Mouse (Mus musculus) adipocyte (in vitro differentiated cells): Measurements from ENCODE around the gene Wfdc3.

ENCODE experiments used
- DNase-seq: peaks from one replicate; pipeline ENCODE4 v3.0.0-alpha.2; 2016; ENCODE audit warnings: low spot score

The Wfdc3 gene

DNA sequence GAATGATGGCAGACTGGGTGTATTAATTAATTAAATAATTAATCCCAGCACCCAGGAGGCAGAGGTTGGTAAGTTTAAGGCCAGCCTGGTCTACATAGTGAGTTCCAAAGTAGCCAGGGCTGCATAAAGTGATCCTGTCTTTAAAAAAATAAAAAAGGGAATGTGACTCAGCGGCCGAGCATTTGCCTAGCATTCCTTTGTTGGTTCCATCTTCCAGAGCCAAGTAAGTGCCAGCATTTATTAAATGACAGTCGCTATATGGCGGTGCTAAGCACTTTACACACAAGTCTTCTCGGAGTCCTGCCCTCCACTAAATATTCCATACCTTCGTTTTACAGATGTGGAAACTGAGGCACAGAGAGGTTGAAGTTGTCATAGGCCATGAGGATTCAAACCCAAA is 30.4 kb upstream of the Wfdc3 start:
- DNase-seq = no peak

DNA sequence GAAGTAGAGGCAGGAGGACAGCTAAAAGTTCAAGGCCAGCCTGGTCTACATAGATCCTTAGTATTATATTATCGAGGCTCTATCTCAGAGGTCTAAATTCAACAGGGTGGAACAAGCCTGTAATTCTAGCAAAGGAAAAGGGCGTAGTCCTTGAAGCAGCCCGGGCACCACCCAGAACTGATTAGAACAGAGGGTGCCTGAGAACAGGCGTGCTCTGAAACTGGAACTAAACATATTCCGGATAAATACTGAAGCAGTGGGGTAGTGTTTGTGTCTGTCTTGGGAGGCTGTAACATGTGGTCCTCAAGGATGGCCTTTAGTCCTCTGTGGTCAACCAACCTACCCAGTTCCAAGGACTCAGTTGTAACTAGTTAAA is 28.2 kb upstream of the Wfdc3 start:
- no peak for DNase-seq

- DNase-seq = no peak
Measured at GRCm38 (mm10) chr2:164773229-164773988, 27.7 kb upstream of the Wfdc3 start.

DNA sequence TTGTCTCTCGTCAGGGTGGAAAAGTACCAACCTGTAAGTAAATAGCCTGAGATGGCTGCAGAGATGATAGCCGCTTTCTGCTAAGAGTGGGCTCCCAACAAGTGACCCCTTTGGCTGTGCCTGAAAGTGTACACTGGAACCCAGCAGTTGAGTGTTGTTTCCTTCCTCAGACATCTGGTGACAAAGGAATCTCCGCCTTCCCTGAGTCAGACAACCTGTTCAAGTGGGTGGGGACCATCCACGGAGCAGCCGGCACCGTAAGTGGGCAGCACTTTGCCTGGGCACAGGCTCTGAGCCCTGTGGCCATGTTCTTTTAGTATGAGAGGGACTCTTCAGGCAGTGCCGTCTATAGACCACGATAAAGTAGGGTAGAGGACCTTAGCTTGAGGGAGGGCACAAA is 25.4 kb upstream of the Wfdc3 start:
- no peak for DNase-seq

DNA sequence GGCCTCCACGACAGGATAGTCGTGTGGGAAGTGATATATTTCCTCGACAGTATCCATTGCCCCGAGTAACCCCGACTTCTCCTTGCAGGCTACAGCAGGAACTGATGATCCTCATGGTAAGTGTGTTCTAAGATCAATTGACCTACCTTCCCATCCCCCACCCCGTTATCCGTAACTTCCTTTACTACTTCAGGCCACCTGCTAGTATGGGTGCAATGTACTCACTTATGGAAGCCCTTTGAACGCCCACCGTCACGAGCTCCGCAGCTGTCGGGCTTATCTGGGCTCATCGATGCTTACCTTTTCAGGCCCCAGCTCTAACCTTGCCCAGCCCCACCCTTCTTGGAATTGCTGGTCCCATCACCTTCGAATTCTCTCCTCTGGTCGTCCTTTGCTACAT is 24.5 kb upstream of the Wfdc3 start:
- DNase-seq = no peak

GRCm38 (mm10) chr2:164769258-164770037 is 23.7 kb upstream of the Wfdc3 start, which contains the start of gene Ube2c:
Gene Ube2c (plus strand): TSS chr2:164769898.
- DNase-seq = peak; percentile 99

DNA sequence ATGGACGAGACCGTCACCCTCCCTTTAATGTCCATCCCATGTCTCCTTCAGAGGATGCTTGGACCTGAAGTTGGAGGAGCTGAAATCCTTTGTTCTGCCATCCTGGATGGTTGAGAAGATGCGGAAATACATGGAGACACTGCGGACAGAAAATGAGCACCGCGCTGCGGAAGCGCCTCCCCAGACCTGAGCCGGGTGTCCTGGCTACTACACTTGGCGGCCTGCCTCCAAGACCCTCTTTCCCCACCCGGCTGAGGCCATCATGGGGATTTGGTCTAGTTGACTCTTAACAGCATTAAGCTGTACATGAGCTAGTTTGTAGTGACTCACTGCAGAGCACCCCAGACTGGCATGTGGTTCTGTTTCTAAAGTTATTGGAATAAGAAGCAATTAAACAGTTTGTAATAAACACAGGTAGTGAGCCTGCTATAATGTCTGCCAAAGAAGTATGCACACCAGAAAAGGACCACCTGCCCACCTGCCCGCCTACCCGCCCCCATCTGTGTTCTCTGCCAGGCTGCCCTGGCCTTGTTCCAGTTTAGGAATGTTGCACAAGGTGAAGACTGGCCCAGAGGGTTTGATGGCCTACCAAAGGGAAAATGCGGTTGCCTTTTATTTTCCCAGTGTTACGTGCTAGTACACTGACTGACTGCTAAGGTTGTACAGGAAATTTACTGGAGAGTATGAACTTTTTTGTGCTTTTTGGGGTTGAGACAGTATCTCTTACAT is 22.2 kb upstream of the Wfdc3 start:
- no peak for DNase-seq

GRCm38 (mm10) chr2:164765841-164766240 is 20.1 kb upstream of the Wfdc3 start:
- DNase-seq = no peak

DNA sequence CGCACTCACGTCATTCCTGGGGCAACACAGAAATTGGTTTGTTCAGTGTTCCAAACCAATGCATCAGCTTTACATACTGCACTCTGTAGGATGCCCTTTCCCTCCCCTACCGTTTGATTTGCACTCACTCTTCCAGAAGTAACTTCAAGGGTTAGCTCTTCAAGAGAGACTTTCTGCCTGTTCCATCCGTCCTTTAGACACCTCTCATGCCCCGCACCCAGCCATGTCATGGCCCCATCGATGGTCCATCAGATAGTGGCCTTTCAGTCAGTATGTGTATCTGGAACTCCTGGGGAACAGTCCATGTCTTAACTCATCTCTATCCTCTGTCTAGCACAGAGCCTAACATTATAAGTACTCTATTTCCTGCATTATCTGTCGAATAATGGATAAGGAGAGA is 16.9 kb upstream of the Wfdc3 start:
- DNase-seq = no peak

DNA sequence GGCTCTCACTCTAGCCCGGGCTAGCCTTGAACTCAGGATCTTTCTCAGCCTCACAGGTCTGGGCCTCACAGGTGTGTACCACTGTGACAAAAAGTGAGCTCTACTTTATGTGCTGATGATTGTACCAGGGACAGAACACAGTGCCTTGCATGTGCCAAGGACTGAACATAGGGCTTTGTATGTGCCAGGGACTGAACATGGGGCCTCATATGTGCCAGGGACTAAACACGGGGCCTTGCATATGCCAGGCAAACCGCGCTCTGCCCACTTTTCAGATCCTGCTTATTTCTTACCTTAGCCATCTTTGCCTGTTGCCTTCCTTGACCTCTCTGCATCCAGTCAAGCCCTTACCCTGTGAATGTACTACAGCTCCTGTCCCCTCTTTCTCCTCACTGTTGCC is 16.2 kb upstream of the Wfdc3 start:
- DNase-seq = no peak

DNA sequence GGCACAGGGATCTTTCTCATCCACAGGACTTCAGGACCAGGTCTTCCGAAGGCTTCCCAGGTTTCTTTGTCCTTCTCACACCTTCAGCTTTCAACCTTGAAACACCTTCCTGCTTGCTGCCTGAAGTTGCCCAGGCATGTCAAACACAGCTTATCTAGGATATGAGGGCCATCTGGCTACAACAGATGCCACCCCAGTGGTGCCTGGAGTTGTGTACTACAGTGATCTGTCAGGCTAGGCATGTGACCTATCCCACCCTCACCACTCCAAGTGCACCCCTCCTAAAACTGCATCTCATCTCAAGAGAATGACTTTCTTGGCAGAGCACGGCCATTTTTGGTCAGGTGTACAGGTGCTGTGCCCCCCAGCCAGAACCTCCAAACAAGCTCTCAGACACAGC is 15.8 kb upstream of the Wfdc3 start:
- DNase-seq = no peak

GRCm38 (mm10) chr2:164760059-164760833 is 14.5 kb upstream of the Wfdc3 start:
- DNase-seq = no peak

GRCm38 (mm10) chr2:164758692-164759091 is 13.0 kb upstream of the Wfdc3 start:
- no peak for DNase-seq

DNA sequence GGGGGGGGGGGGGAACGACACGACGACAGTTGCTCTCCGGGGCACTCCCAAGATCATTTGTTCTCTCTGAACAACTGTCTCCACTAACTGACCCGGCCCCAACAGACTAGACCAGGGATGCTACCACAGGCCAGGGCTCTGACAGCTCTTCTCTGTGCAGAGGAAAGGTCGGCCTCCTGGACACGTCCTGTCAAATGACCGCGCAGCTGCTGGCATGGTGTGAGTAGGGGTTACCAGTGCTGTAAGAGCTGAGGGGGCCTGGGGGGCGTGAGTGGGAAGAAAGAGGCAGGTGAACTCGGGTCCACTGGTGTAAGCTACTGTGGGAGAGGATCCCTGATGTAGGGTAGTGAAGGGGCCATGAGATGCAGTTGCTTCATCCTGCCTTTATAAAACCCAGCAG is 12.1 kb upstream of the Wfdc3 start:
- no peak for DNase-seq

- DNase-seq = no peak
Measured at GRCm38 (mm10) chr2:164754800-164755199, 9.1 kb upstream of the Wfdc3 start.

DNA sequence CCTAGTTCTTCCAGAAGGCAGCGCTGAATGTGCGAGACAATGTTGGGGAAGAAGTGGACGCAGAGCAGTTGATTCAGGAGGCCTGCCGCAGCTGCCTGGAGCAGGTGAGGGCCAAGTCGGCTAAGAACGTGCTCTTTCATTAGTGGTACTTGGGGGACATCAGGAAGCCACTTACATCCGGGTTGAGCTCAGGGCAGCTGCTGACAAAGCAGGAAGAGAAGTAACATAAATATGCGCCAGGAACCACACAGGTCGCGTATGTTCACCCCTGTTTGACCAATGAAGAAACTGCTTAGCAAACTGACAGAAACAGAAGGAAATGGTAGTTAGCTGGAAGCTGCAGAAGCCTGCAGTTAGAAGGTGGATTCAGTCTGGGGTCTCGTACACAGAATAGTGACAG is 8.4 kb upstream of the Wfdc3 start:
- DNase-seq = no peak

- no peak for DNase-seq
Measured at GRCm38 (mm10) chr2:164752454-164752853, 6.7 kb upstream of the Wfdc3 start.

GRCm38 (mm10) chr2:164748991-164749390 is 3.3 kb upstream of the Wfdc3 start:
- DNase-seq = no peak

GRCm38 (mm10) chr2:164748191-164748590 is 2.5 kb upstream of the Wfdc3 start:
- DNase-seq = no peak

GRCm38 (mm10) chr2:164746693-164747092 is 962 bp upstream of the Wfdc3 start:
- no peak for DNase-seq

- DNase-seq = no peak
Measured at GRCm38 (mm10) chr2:164744987-164745386, 744 bp downstream of the Wfdc3 start.

- no peak for DNase-seq
Measured at GRCm38 (mm10) chr2:164739876-164740275, 5.9 kb downstream of the Wfdc3 start.
